Mouse (Mus musculus) cerebellum, postnatal 14 days (tissue): Measurements from ENCODE around the gene H3f3a.

Experiments
- DNase-seq, 2 experiments: peaks; one replicate each; pipeline ENCODE4 v3.0.0; 2021; ENCODE audit warnings: mixed read lengths in 2 of 2

The H3f3a gene

GRCm38 (mm10) chr1:180756711-180757110 is 57.0 kb downstream of the H3f3a start:
- no peak for DNase-seq

- DNase-seq: no peak
These were observed 59.4 kb downstream of the H3f3a start for GRCm38 (mm10) chr1:180754376-180754775.

- no peak for DNase-seq
These were observed 61.6 kb downstream of the H3f3a start for GRCm38 (mm10) chr1:180752115-180752514.
